Mouse (Mus musculus) erythroblast, embryonic 14.5 days (primary cell): Measurements from ENCODE around the gene Prep. TPM values are rescaled to one million over a fixed set of nuclear protein-coding genes. Genes with fewer than 3 reads are reported as not detected.

Experiments used
- H3K27me3 ChIP-seq: 2 replicates; pipeline ENCODE4 v1.6.1; 2012; ENCODE audit warnings: inconsistent platforms; ENCODE audit not compliant: control insufficient read depth
- H3K36me3 ChIP-seq: 2 replicates; pipeline ENCODE4 v1.6.1; 2012; ENCODE audit warnings: mild to moderate bottlenecking, inconsistent platforms; ENCODE audit not compliant: control insufficient read depth
- H3K4me1 ChIP-seq: 2 replicates; pipeline ENCODE4 v1.6.1; 2012; ENCODE audit warnings: inconsistent platforms; ENCODE audit not compliant: control insufficient read depth
- H3K4me3 ChIP-seq: replicated peaks from 2 replicates; pipeline ENCODE3; 2012; ENCODE audit warnings: moderate library complexity, mild to moderate bottlenecking, inconsistent platforms
- H3K9me3 ChIP-seq: 2 replicates; pipeline ENCODE4 v1.6.1; 2012; ENCODE audit warnings: low read length, inconsistent platforms, mixed read lengths; ENCODE audit not compliant: control insufficient read depth
- GATA1 ChIP-seq: IDR thresholded peaks from 2 replicates; pipeline ENCODE4 v1.6.1; 2012; ENCODE audit warnings: low read length, inconsistent platforms, mixed read lengths
- TAL1 ChIP-seq: IDR thresholded peaks from 3 replicates; pipeline ENCODE4 v1.6.1; 2012; ENCODE audit warnings: low read length, inconsistent platforms, mixed read lengths
- polyA plus RNA-seq: library from polyadenylated mRNA; stranded (reverse); fragments of >175 nt; gene quantifications from 2 replicates; pipeline ENCODE4 v1.2.3, GENCODE M21; 2012

Prep gene
- polyA plus RNA-seq, 1 experiment, result 0.32 TPM

DNA sequence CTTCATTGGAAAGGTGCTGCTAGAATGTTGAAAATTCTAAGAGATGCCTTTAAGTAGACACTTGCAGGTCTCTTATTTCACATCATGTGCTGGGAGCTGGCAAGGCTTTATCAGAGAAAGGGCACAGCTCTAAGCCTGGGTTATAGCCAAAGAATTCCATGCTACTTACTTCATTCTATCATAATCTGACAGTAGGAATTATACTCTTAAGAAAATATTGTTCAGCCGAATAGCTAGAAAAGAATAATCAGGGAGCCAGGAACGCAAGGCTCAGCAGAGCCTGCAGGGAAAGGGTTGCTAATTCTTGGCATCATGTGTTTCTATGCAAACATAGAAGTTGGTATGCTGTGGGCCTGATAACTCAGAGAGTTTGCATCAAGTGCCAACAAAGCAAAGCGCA, 114.3 kb downstream of the Prep start:
- Histone ChIP-seq H3K9me3 (no peaks in the 10 kb centered on the region), H3K27me3 (no peaks in the 10 kb centered on the region), H3K4me3 (no peak overlapping the region), H3K4me1 (no peaks in the 10 kb centered on the region), H3K36me3 (no peaks in the 10 kb centered on the region)
- TF ChIP-seq GATA1 (no peak), TAL1 (no peak)

DNA sequence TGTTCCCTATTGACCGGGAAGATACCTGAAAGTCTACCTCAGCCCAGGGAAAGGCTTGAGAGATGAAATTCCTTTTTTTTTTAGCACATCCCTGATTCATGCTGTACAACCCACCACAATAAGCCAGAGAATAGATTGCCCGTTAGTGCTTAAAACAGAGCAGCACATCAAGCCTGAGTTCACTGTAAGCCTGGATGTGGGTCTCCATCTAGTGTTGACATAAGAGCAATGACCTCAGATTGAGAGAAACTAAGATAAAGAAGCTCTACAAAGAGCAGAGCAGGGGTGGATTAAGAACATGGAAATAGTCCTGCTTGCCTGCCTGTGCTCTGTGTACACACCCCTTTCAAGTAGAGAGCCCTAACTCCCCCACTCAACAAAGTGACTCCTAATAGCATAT, 118.5 kb downstream of the Prep start:
- H3K27me3 ChIP-seq, result no peaks in the 10 kb centered on the region
- no peaks in the 10 kb centered on the region for H3K36me3 ChIP-seq
- H3K4me1 ChIP-seq, result no peaks in the 10 kb centered on the region
- H3K4me3 ChIP-seq, result no peak overlapping the region
- H3K9me3 ChIP-seq, result no peaks in the 10 kb centered on the region
- TF ChIP-seq GATA1 (no peak), TAL1 (no peak)

DNA sequence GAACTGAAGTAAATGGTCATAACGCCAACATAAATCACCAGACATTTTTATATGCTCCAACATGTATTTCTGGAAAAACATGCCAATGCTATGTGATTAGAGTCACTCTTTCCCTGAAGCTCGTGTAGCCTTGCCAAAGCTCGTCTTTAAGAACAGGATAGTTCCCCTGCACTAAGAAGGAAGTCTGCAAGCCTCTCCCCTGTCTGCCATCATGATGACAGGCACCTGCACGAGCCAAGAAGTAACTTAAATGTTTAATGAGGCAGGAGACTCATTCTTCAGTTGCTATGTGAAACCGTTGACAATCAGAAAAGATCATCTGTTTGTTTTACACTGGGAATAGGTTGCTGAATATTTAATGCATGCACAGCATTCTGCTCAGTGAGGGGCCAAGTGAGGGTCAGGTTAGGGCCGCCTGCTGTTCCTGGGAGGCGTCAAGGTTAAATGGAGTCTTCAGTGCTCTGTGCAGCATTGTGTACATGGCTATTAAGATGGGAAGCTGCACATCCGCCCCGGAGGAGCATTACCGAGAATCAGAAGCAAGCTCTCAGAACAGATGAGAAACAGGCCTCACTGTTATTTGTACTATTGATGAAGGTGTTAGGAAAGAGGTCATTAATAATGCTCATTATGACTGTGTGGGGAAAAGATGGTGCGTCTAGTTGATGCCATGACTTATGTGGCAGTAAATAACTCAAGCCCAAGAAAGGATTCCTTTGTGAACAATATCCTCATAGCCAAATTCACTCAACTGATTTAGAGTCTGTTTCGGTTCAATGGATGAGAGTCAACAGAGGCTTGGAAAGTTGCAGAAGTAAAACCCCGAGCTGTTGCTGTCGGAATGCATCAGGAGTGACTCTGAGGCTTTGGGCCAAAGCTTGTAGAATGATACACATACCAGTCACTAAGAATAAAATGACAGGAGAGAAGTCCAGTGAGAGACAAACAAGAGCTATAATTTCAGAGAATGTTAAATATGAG, 126.6 kb downstream of the Prep start:
- H3K27me3 ChIP-seq, result no peaks in the 10 kb centered on the region
- no peaks in the 10 kb centered on the region for H3K4me1 ChIP-seq
- no peaks in the 10 kb centered on the region for H3K9me3 ChIP-seq
- no peaks in the 10 kb centered on the region for H3K36me3 ChIP-seq
- TF ChIP-seq TAL1 (no peak), GATA1 (no peak)
- H3K4me3 ChIP-seq, result no peak overlapping the region

DNA sequence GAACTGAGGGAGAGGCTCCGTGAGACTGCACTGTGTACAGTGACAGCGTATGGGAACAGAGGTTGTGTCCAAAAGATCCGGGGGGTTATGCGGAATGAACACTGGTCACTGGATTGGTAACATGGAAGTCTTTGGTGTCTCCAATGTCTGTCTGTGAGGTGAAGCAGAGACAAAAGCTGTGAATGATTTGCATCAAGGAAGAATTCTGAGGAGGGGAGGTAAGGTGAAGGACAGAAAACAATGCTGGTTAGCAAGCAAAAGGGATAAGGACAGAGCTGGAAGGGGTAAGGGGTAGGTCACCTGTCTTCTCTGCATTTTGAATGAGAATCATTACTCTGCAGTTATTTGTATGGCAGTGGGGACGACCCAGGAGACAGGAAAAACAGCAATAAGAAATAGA, 127.5 kb downstream of the Prep start:
- Histone ChIP-seq H3K36me3 (no peaks in the 10 kb centered on the region), H3K27me3 (no peaks in the 10 kb centered on the region), H3K4me1 (no peaks in the 10 kb centered on the region), H3K9me3 (no peaks in the 10 kb centered on the region), H3K4me3 (no peak overlapping the region)
- TF ChIP-seq GATA1, result no peak
- no peak for TF ChIP-seq TAL1

DNA sequence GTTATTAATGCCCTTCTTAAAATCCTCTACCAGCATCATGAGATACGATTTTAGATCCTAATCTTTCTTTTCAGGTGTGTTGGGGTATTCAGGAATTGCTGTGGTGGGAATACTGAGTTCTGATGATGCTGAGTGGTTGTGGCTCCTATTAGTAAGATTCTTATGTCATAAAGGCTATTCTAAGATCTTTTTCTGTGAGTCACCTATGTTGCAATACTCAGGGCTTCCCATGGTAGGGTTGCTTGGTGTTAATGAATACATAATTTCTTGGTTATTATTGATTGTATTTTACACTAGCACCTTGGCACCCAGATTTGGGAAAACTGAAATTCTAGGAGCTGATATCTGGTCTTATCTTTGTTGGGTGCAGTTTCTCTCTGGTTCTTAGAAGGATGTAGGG, 137.6 kb downstream of the Prep start:
- Histone ChIP-seq H3K4me1 (no peaks in the 10 kb centered on the region), H3K4me3 (no peak overlapping the region), H3K36me3 (no peaks in the 10 kb centered on the region), H3K27me3 (no peaks in the 10 kb centered on the region), H3K9me3 (no peaks in the 10 kb centered on the region)
- TF ChIP-seq GATA1 (no peak), TAL1 (no peak)

DNA sequence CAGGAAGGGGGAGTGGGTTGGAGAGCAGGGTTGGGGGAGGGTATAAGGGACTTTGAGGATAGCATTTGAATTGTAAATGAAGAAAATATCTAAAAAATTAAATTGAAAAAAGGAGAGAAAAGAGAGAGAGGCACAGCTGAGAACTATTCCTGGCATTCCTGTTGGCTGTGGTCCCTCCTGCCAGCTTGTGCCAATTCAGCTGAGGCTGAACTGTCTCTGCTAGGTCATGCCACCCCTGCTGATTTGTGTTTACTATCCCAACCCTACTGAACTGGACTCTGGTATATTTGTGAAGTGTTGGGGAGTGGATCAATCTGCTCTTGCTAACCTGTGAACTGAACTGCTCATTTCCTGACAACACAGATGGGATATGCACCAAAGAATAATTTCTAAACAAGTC, 143.2 kb downstream of the Prep start:
- TF ChIP-seq TAL1 (no peak), GATA1 (no peak)
- no peaks in the 10 kb centered on the region for H3K4me1 ChIP-seq
- H3K36me3 ChIP-seq, result no peaks in the 10 kb centered on the region
- no peaks in the 10 kb centered on the region for H3K27me3 ChIP-seq
- H3K4me3 ChIP-seq, result no peak overlapping the region
- H3K9me3 ChIP-seq, result no peaks in the 10 kb centered on the region

DNA sequence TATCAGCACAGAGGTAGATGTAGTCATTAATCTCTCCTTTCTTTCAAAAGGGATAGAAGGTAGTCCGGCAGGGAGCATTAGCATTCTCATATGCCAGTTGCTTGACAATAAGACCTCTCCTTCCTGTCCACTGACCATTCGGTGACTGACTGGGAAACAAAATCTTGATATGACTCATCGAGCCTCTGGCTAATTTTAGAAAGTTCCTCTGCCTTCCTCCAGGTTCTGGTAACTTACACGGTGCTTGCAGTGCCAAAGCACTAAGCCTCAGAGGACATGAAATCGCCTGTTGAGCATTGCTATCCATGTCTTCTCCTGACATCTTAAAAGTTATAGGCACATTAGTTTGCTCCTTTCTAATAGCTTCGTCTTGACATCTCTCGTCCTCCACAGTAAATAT, 149.7 kb downstream of the Prep start:
- TF ChIP-seq GATA1 (no peak), TAL1 (no peak)
- H3K4me3 ChIP-seq, result no peak overlapping the region
- no peaks in the 10 kb centered on the region for H3K27me3 ChIP-seq
- H3K4me1 ChIP-seq, result no peaks in the 10 kb centered on the region
- no peaks in the 10 kb centered on the region for H3K9me3 ChIP-seq
- no peaks in the 10 kb centered on the region for H3K36me3 ChIP-seq

Other genes with a start within 250 kb of the Prep start
- gene Popdc3, start 110.9 kb downstream of the Prep start, polyA plus RNA-seq, result not detected in 2 replicates